Mouse (Mus musculus) hindbrain, postnatal 0 days (tissue): Measurements from ENCODE around the gene Tnfaip8l3. TPM values are rescaled to one million over a fixed set of nuclear protein-coding genes. Genes with fewer than 3 reads are reported as not detected.
A peak's percentile ranks its signal among the peaks of the same experiment; 100 is the strongest.

ENCODE experiments used
- ATAC-seq: fragments of 200-750 bp; cut with Nextera tagmentation; 2 replicates; pipeline ENCODE4 v1.8.0; 2017; ENCODE audit warnings: mild to moderate bottlenecking, moderate TSS enrichment, moderate library complexity
- DNase-seq: peaks from one replicate; pipeline ENCODE4 v3.0.0-alpha.2; 2015; ENCODE audit warnings: low spot score
- H3K27ac ChIP-seq: fragments of 300-500 bp; sonication (generic); 2 replicates; pipeline ENCODE4 v1.5.1; 2014; ENCODE audit warnings: mild to moderate bottlenecking
- H3K27me3 ChIP-seq: fragments of 300-500 bp; sonication (generic); 2 replicates; pipeline ENCODE4 v1.6.1; 2014; ENCODE audit warnings: low read length, mixed read lengths; ENCODE audit not compliant: insufficient read depth
- H3K36me3 ChIP-seq: fragments of 300-500 bp; sonication (generic); 2 replicates; pipeline ENCODE4 v1.6.1; 2014; ENCODE audit warnings: low read length, mixed read lengths; ENCODE audit not compliant: insufficient read depth
- H3K4me1 ChIP-seq: fragments of 300-500 bp; sonication (generic); 2 replicates; pipeline ENCODE4 v1.6.1; 2014; ENCODE audit warnings: antibody characterized with exemption, low read length, mixed read lengths; ENCODE audit not compliant: insufficient read depth
- H3K4me2 ChIP-seq: fragments of 300-500 bp; sonication (generic); 2 replicates; pipeline ENCODE4 v1.6.1; 2014; ENCODE audit warnings: low read depth, mild to moderate bottlenecking, low read length, moderate library complexity, mixed read lengths
- H3K4me3 ChIP-seq: fragments of 300-500 bp; sonication (generic); 2 replicates; pipeline ENCODE4 v1.5.1; 2014; ENCODE audit warnings: low read length
- H3K9ac ChIP-seq: fragments of 300-500 bp; sonication (generic); replicated peaks from 2 replicates; pipeline ENCODE4 v1.6.1; 2014; ENCODE audit warnings: mild to moderate bottlenecking, low read length, moderate library complexity, mixed read lengths
- H3K9me3 ChIP-seq: fragments of 300-500 bp; sonication (generic); 2 replicates; pipeline ENCODE4 v1.6.1; 2016; ENCODE audit warnings: low read length, mixed read lengths
- CTCF ChIP-seq: IDR thresholded peaks from 2 replicates; pipeline ENCODE4 v1.5.1; 2016; ENCODE audit warnings: antibody characterized with exemption, control low read depth, low read depth
- WGBS: fragments of 180-500 bp; shearing (Covaris S2); extraction: QIAGEN DNeasy Blood & Tissue Kit; methylation state at CpG from one replicate; pipeline ENCODE4 v1.1.7; 2014; 5-methylcytosine and 5-hydroxymethylcytosine counted together
- polyA plus RNA-seq: library from polyadenylated mRNA; unstranded; fragments of >200 nt; fragmentation: Nextera tagmentation; extraction: Ambion mirVana; gene quantifications from 2 replicates; pipeline ENCODE4 v1.2.1, GENCODE M21; 2015
- total RNA-seq: library from RNA; depleted of rRNA; stranded (reverse); fragments of >200 nt; gene quantifications from 2 replicates; pipeline ENCODE4 v1.2.3, GENCODE M21; 2014

Gene Tnfaip8l3
- total and polyA plus RNA-seq, 2 experiments from 2014 or later, result 0.91 to 3.3 TPM

GRCm38 (mm10) chr9:54061666-54062065 is 6.5 kb downstream of the Tnfaip8l3 start:
- TF ChIP-seq CTCF, result no peak
- peaks cover 4% of the 10 kb centered on the region; the same call in 1 of the 2 replicates for H3K4me1 ChIP-seq
- H3K4me3 ChIP-seq, result no peak overlapping the region
- H3K9me3 ChIP-seq, result no peaks in the 10 kb centered on the region
- DNase-seq, result no peak
- H3K27me3 ChIP-seq, result no peaks in the 10 kb centered on the region
- H3K4me2 ChIP-seq, result no peak overlapping the region
- no peak for ATAC-seq
- no peak overlapping the region for H3K27ac ChIP-seq
- H3K9ac ChIP-seq, result no peak overlapping the region
- no peaks in the 10 kb centered on the region for H3K36me3 ChIP-seq
- WGBS, result 85% methylated on average over 5 of the region's 5 CpGs

GRCm38 (mm10) chr9:54051298-54052068 is 16.7 kb downstream of the Tnfaip8l3 start:
- WGBS, result 83% methylated on average over 3 of the region's 3 CpGs
- TF ChIP-seq CTCF, result no peak
- no peaks in the 10 kb centered on the region for H3K9me3 ChIP-seq
- ATAC-seq (no peak), DNase-seq (no peak)
- H3K4me2 ChIP-seq, result no peak overlapping the region
- H3K36me3 ChIP-seq, result no peaks in the 10 kb centered on the region
- H3K4me3 ChIP-seq, result no peak overlapping the region
- no peak overlapping the region for H3K9ac ChIP-seq
- H3K4me1 ChIP-seq, result no peaks in the 10 kb centered on the region
- no peaks in the 10 kb centered on the region for H3K27me3 ChIP-seq
- no peak overlapping the region for H3K27ac ChIP-seq

GRCm38 (mm10) chr9:54048978-54049377 is 19.2 kb downstream of the Tnfaip8l3 start:
- no peak for ATAC-seq
- H3K4me1 ChIP-seq, result no peaks in the 10 kb centered on the region
- H3K27me3 ChIP-seq, result no peaks in the 10 kb centered on the region
- DNase-seq, result no peak
- no peak overlapping the region for H3K27ac ChIP-seq
- no peaks in the 10 kb centered on the region for H3K36me3 ChIP-seq
- TF ChIP-seq CTCF, result no peak
- no peak overlapping the region for H3K9ac ChIP-seq
- H3K4me2 ChIP-seq, result no peak overlapping the region
- H3K4me3 ChIP-seq, result no peak overlapping the region
- WGBS, result 66% methylated on average over 5 of the region's 5 CpGs
- H3K9me3 ChIP-seq, result no peaks in the 10 kb centered on the region

DNA sequence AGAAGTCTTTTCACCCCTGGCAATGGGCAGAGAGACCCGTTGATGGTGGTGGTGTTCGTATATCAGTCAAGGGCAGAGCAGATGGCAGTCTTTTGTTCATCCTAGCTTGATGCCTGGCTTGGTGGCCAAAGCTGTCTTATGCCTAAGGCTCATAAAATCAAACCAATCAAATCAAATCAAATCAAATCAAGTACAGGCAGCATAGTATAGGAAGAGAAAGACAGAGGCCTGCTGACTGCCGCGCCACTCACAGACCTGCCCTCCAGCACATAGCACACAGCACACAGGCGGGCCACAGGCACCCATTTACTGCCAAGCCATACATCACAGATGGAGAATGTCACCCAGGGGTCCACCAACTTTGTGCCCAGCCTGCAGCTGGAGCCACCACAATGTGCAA is 25.1 kb downstream of the Tnfaip8l3 start:
- Histone ChIP-seq H3K4me3 (no peak overlapping the region), H3K9me3 (no peaks in the 10 kb centered on the region), H3K4me2 (no peak overlapping the region), H3K27me3 (no peaks in the 10 kb centered on the region), H3K36me3 (no peaks in the 10 kb centered on the region), H3K27ac (0 out of 2 replicates have a peak overlapping the region, but pooled peaks have one; percentile 36), H3K4me1 (no peaks in the 10 kb centered on the region), H3K9ac (no peak overlapping the region)
- no peak for TF ChIP-seq CTCF
- peak; percentile 47 for DNase-seq
- ATAC-seq, result peak; percentile 75
- WGBS, result 55% methylated on average over 5 of the region's 5 CpGs

- ATAC-seq (0 out of 2 replicates have a peak, but pooled peaks have one; percentile 53), DNase-seq (peak; percentile 81)
- Histone ChIP-seq H3K4me1 (0 out of 2 replicates have a peak, but pooled peaks cover 7% of the 10 kb centered on the region), H3K4me2 (0 out of 2 replicates have a peak overlapping the region, but pooled peaks have one; percentile 6), H3K4me3 (no peak overlapping the region), H3K9me3 (no peaks in the 10 kb centered on the region), H3K27ac (no peak overlapping the region), H3K27me3 (no peaks in the 10 kb centered on the region), H3K9ac (no peak overlapping the region), H3K36me3 (no peaks in the 10 kb centered on the region)
- no peak for TF ChIP-seq CTCF
- WGBS, result 25% methylated on average over 9 of the region's 9 CpGs
These were observed 30.5 kb downstream of the Tnfaip8l3 start for GRCm38 (mm10) chr9:54037717-54038116.

DNA sequence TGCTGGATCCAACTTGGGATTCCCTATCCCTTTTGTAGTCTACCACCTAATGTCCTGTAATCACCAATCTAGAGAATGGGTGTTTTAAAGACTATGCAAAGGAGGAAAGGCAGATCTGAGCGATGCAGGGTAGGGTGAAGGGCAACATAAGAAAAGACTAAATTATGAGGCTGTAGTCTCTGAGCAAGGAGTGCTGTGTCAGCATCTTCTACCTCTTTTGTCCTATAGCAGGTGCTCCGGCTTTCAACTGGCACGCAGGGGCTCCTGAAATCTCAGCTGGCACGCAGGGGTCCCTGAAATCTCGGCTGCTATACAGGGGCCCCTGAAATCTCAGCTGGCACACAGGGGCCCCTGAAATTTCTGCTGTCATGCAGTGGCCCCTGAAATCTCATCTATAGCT is 33.5 kb downstream of the Tnfaip8l3 start:
- no peaks in the 10 kb centered on the region for H3K27me3 ChIP-seq
- no peaks in the 10 kb centered on the region for H3K9me3 ChIP-seq
- no peak overlapping the region for H3K9ac ChIP-seq
- H3K36me3 ChIP-seq, result no peaks in the 10 kb centered on the region
- no peak overlapping the region for H3K4me2 ChIP-seq
- no peak for ATAC-seq
- 70% methylated on average over 5 of the region's 5 CpGs for WGBS
- no peak overlapping the region for H3K27ac ChIP-seq
- DNase-seq, result no peak
- no peak overlapping the region for H3K4me3 ChIP-seq
- TF ChIP-seq CTCF, result no peak
- H3K4me1 ChIP-seq, result 0 out of 2 replicates have a peak, but pooled peaks cover 7% of the 10 kb centered on the region

DNA sequence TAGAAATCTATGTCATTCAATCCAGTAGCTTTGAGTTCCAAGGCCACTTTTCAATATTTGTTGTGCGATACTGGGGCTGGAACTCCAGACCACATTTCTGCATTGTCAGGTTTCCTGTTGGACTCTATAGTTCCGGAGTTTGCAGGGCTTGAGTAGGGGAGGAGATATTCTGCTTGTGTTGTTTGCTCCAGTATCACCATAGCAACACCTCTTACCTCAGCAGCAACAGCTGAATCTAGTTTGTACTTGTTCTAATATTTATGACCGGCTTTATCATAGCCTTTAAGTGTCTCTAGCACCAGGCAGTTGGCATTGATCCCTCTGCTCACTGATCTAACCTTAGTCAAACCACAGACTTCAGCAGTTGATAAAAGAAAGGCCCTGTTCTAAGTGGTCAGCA is 45.4 kb downstream of the Tnfaip8l3 start:
- Histone ChIP-seq H3K4me1 (no peaks in the 10 kb centered on the region), H3K9ac (no peak overlapping the region), H3K27ac (no peak overlapping the region), H3K27me3 (no peaks in the 10 kb centered on the region), H3K36me3 (no peaks in the 10 kb centered on the region), H3K4me2 (no peak overlapping the region), H3K9me3 (no peaks in the 10 kb centered on the region), H3K4me3 (no peak overlapping the region)
- TF ChIP-seq CTCF, result no peak
- 68% methylated on average over 3 of the region's 3 CpGs for WGBS
- DNase-seq, result no peak
- ATAC-seq, result no peak
